Mouse (Mus musculus) spleen, adult 2 months (tissue): ENCODE results near the gene Abl1. TPM values are rescaled to one million over a fixed set of nuclear protein-coding genes. Genes with fewer than 3 reads are reported as not detected.

Experiments
- DNase-seq, 2 experiments: peaks; one replicate each; pipeline versions ENCODE4 v3.0.0 to v3.0.0-alpha.2; 2012 to 2021; ENCODE audit warnings: low spot score in 2 of 2, low read depth in 1 of 2
- H3K27ac ChIP-seq: fragments of 200-500 bp; 2 replicates; pipeline ENCODE4 v1.5.1; 2012; ENCODE audit warnings: low read length, inconsistent platforms; ENCODE audit not compliant: insufficient read depth
- H3K27me3 ChIP-seq: fragments of 200-500 bp; 2 replicates; pipeline ENCODE4 v1.6.1; 2012; ENCODE audit warnings: mild to moderate bottlenecking, moderate library complexity, low read length, inconsistent platforms; ENCODE audit not compliant: control insufficient read depth, insufficient read depth
- H3K36me3 ChIP-seq: fragments of 200-500 bp; 2 replicates; pipeline ENCODE4 v1.6.1; 2012; ENCODE audit warnings: mild to moderate bottlenecking, low read length, inconsistent platforms; ENCODE audit not compliant: control insufficient read depth, insufficient read depth
- H3K4me1 ChIP-seq: fragments of 200-500 bp; 2 replicates; pipeline ENCODE4 v1.6.1; 2011; ENCODE audit warnings: inconsistent platforms; ENCODE audit not compliant: control insufficient read depth, insufficient read depth, insufficient read length
- H3K4me3 ChIP-seq: fragments of 200-500 bp; 2 replicates; pipeline ENCODE4 v1.5.1; 2011; ENCODE audit warnings: mild to moderate bottlenecking, inconsistent platforms; ENCODE audit not compliant: insufficient read depth, insufficient read length; ENCODE audit errors: extremely low read depth
- CTCF ChIP-seq: fragments of 200-500 bp; IDR thresholded peaks from 2 replicates; pipeline ENCODE4 v1.5.1; 2011; ENCODE audit warnings: mild to moderate bottlenecking, inconsistent platforms; ENCODE audit not compliant: insufficient read depth, insufficient read length, insufficient replicate concordance; ENCODE audit errors: extremely low read depth
- POLR2A ChIP-seq: fragments of 200-500 bp; IDR thresholded peaks from 2 replicates; pipeline ENCODE4 v1.6.1; 2011; ENCODE audit warnings: low read depth, low read length, inconsistent platforms
- WGBS: fragments of 180-500 bp; shearing (Covaris S2); methylation state at CpG from one replicate; pipeline ENCODE4 v1.1.7; 2018; 5-methylcytosine and 5-hydroxymethylcytosine counted together
- polyA plus RNA-seq: library from polyadenylated mRNA; depleted of rRNA; stranded (reverse); fragments of >200 nt; gene quantifications from 2 replicates; pipeline ENCODE4 v1.2.3, GENCODE M21; 2012

The Abl1 gene
- polyA plus RNA-seq, 1 experiment = 43.4 TPM

DNA sequence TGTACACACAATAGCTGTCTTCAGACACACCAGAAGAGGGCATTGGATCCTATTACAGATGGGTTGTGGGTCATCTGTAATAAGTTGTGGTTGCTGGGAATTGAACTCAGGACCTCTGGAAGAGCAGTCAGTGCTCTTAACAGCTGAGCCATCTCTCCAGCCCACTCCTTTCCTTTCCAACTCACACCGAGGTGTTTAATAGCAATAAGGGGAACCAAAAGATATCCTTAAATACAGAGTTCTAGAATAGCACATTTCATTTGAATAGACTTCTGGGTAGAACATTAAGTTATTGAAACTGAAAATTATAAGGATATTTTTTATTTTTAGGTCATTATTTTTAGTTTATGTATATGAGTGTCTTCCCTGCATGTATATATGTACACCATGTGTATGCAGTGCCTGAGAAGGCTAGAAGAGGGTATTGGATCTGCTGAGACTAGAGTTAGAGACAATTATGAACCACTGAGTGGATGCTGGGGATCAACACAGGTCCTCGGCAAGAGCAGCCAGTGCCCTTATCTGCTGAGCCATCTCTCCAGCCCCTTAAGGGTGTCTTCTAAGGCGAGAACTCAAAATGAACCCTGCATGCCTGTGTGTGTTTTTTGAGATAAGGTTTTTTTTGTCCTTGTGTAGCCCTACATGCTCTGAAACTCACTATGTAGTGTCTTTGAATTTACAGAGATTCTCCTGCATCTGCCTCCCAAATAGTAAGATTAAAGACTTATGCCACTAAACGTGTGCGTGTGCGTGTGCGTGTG is 36.7 kb downstream of the Abl1 start:
- WGBS = 83% methylated on average over 7 of the region's 7 CpGs
- no peak for TF ChIP-seq POLR2A

DNA sequence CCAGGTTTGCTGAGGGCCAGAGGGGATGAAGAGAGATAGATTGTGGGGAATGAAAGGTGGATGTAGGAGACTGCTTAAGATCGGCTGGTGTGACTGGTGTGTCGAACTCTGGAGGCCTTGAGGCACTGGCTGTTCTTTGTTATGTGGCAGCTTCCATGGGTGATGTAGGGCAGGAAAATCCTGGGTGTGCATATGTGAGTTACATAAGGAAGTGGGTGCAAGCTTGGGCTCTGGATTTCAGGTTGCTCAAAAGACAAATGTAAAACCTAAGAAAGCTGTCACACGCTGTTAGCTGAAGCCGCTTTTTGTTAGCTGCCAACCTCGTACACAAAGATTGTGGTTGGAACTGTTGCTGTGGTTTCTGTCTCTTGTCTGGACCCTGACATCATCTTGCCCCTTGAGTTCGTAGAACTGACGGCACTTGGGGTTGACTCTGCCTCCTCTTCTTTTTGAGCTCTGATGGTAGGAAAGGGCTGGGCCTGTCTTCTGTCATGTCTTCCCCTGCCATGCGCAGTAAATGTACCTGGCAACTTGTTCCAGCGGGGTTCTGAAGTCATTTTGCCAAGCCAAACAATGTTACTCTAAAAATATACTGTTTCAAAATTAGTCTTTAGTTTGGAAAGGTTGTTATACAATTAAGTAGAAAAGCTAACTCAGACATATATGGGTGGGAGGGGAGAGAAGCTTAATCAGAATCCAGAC is 39.6 kb downstream of the Abl1 start:
- DNase-seq = peak in 1 of 2 experiments; percentile 32
- Histone ChIP-seq H3K4me1 (peaks cover 9% of the 10 kb centered on the region), H3K27ac (no peak overlapping the region), H3K36me3 (no peaks in the 10 kb centered on the region), H3K4me3 (no peak overlapping the region), H3K27me3 (no peaks in the 10 kb centered on the region)
- TF ChIP-seq POLR2A (no peak), CTCF (no peak)
- 66% methylated on average over 9 of the region's 9 CpGs for WGBS

More for the DNA sequence above, 36.7 kb downstream of the Abl1 start:
- Histone ChIP-seq H3K36me3 (no peaks in the 10 kb centered on the region), H3K27me3 (no peaks in the 10 kb centered on the region), H3K4me1 (peaks cover 9% of the 10 kb centered on the region), H3K27ac (no peak overlapping the region), H3K4me3 (no peak overlapping the region)
- no peak for DNase-seq

DNA sequence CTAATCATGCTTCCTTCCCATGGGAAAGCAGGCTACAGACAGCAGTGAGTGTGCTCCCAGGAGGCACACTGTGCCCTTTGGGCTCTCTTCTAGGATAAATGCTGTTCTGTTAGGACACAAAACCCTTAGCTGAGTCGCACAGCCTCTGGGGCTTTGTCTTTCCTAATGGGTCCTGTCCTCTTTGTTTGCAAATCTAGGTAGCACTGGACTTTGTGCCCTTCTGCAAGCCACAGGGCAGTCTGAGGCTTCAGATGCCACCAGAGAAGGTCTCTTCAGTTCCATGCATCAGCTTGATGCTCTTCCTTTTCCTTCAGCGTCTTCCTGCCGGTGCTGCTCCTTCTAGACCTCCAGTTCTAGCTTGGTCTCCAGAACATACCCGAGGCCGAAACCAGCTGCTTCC is 42.5 kb downstream of the Abl1 start:
- Histone ChIP-seq H3K27me3 (no peaks in the 10 kb centered on the region), H3K4me3 (no peak overlapping the region), H3K27ac (no peak overlapping the region), H3K4me1 (peaks cover 9% of the 10 kb centered on the region), H3K36me3 (no peaks in the 10 kb centered on the region)
- 58% methylated on average over 5 of the region's 5 CpGs for WGBS
- no peak for DNase-seq
- TF ChIP-seq POLR2A = no peak
- TF ChIP-seq CTCF = no peak

DNA sequence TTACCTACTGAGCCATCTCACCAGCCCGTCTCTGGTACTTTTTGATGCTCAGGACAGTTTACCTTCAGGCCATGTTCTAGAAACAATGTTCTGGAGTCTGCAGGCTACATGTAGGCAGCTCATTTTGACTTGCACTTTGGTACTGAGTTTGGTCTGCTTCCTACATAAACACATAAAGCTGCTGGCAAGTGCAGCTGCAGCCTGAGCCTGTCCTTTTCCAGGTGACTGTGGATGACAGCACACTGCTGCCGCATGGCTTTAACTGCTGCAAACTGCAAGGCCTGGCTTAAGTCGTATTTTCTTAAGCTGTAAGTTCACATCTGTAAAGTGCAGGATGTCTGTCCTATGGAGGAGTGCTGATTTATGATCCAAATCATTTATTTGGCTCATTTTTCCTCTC is 44.3 kb downstream of the Abl1 start:
- WGBS = 94% methylated on average over 3 of the region's 3 CpGs
- Histone ChIP-seq H3K36me3 (no peaks in the 10 kb centered on the region), H3K27me3 (no peaks in the 10 kb centered on the region), H3K4me1 (no peaks in the 10 kb centered on the region), H3K4me3 (no peak overlapping the region), H3K27ac (no peak overlapping the region)
- TF ChIP-seq CTCF = no peak
- TF ChIP-seq POLR2A = no peak
- DNase-seq = no peak

DNA sequence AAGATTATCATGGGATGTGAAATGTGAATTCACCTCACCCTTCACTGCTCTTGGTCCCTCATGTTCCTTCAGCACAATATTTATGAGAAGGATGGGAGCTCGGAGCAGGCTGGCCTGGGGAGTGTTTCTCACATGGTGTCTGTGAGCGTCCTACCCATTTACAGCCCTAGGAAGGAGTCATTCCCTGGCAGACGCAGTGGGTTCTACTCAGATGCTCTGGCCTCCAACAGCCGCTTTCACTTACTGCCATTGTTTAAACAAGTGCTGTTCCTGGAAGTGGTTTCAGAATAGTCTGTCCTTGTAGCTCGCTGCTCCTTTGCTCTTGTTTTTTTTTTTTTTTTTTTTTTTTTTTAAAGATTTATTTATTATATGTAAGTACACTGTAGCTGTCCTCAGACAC is 45.4 kb downstream of the Abl1 start:
- DNase-seq = no peak
- TF ChIP-seq CTCF (no peak), POLR2A (no peak)
- H3K4me1 ChIP-seq = no peaks in the 10 kb centered on the region
- no peak overlapping the region for H3K4me3 ChIP-seq
- 90% methylated on average over 5 of the region's 5 CpGs for WGBS
- H3K36me3 ChIP-seq = no peaks in the 10 kb centered on the region
- H3K27ac ChIP-seq = no peak overlapping the region
- no peaks in the 10 kb centered on the region for H3K27me3 ChIP-seq

DNA sequence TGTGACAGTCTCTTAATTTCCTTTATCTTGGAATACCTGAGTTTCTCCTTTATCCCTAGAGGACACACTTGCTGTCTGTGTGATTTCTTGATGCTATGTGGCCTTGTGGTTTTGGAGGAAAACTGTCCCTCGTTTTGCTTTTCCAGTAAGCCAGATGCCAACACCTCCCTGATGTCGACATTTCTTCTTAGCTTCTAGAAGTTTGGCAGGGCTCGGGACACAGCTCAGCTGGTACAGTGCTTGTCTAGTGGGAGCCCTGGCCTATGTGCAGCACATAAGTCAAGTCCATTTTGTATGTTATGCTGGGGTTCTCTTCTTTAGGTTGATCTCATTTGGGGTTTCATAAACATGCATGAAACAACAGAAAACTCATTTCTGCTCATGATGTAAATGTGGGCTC is 50.9 kb downstream of the Abl1 start:
- H3K36me3 ChIP-seq = no peaks in the 10 kb centered on the region
- H3K4me3 ChIP-seq = no peak overlapping the region
- H3K27ac ChIP-seq = no peak overlapping the region
- TF ChIP-seq CTCF (no peak), POLR2A (no peak)
- WGBS = 81% methylated on average over 3 of the region's 3 CpGs
- no peak for DNase-seq
- H3K4me1 ChIP-seq = no peaks in the 10 kb centered on the region
- no peaks in the 10 kb centered on the region for H3K27me3 ChIP-seq

DNA sequence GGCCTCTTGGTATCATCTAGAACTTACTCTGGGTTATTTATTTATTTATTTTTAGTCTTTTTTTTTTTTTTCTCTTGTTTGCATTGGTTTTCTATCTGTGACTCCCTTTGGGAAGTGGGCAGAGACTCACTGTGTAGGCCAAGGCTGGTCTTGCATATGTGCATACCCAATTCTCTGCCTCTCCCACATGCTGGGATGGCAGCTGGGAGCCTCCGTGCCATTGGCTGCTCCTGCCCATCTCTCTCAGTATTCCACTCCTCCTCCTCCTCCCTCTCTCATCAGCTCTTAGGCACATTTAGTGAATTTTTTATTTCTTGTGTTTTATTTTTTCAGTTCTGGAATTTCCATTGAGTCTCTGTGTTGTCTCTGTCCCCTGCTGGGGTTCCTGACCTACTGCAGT is 53.6 kb downstream of the Abl1 start:
- Histone ChIP-seq H3K4me1 (no peaks in the 10 kb centered on the region), H3K4me3 (no peak overlapping the region), H3K27me3 (no peaks in the 10 kb centered on the region), H3K36me3 (no peaks in the 10 kb centered on the region), H3K27ac (no peak overlapping the region)
- no peak for DNase-seq
- TF ChIP-seq CTCF (no peak), POLR2A (no peak)
- 91% methylated on average over 1 of the region's 1 CpGs for WGBS
